Mouse (Mus musculus) olfactory bulb, adult 2 months (tissue): ENCODE data around the gene Cpd.

Source experiments
- CTCF ChIP-seq: fragments of 200-500 bp; IDR thresholded peaks from 2 replicates; pipeline ENCODE4 v1.5.1; 2012; ENCODE audit warnings: low read depth, mild to moderate bottlenecking, low read length, moderate library complexity; ENCODE audit not compliant: insufficient read depth
- POLR2A ChIP-seq: fragments of 200-500 bp; IDR thresholded peaks from 2 replicates; pipeline ENCODE4 v1.6.1; 2012; ENCODE audit warnings: mild to moderate bottlenecking, low read depth, low read length, moderate library complexity; ENCODE audit not compliant: insufficient read depth

GRCm38 (mm10) chr11:76859261-76859660 is 12.4 kb upstream of the Cpd start:
- TF ChIP-seq POLR2A (no peak), CTCF (no peak)
